Mouse (Mus musculus) lung, embryonic 14.5 days (tissue): Measurements from ENCODE around the gene Sctr. TPM values are rescaled to one million over a fixed set of nuclear protein-coding genes. Genes with fewer than 3 reads are reported as not detected.

Experiments
- ATAC-seq: fragments of 200-750 bp; cut with Nextera tagmentation; 2 replicates; pipeline ENCODE4 v1.8.0; 2017; ENCODE audit warnings: mild to moderate bottlenecking, moderate TSS enrichment, moderate library complexity; ENCODE audit not compliant: insufficient read depth
- DNase-seq: peaks from one replicate; pipeline ENCODE4 v3.0.0-alpha.2; 2015
- H3K27ac ChIP-seq: fragments of 300-500 bp; sonication (generic); 2 replicates; pipeline ENCODE4 v1.5.1; 2014; ENCODE audit warnings: low read depth, mild to moderate bottlenecking, moderate library complexity
- H3K27me3 ChIP-seq: fragments of 300-500 bp; sonication (generic); 2 replicates; pipeline ENCODE4 v1.6.1; 2014; ENCODE audit warnings: low read length, control low read depth; ENCODE audit not compliant: insufficient read depth
- H3K36me3 ChIP-seq: fragments of 300-500 bp; sonication (generic); 2 replicates; pipeline ENCODE4 v1.6.1; 2014; ENCODE audit warnings: control low read depth; ENCODE audit not compliant: insufficient read depth
- H3K4me1 ChIP-seq: fragments of 300-500 bp; sonication (generic); 2 replicates; pipeline ENCODE4 v1.6.1; 2014; ENCODE audit warnings: antibody characterized with exemption, control low read depth; ENCODE audit not compliant: insufficient read depth
- H3K4me2 ChIP-seq: fragments of 300-500 bp; sonication (generic); 2 replicates; pipeline ENCODE4 v1.6.1; 2014; ENCODE audit warnings: mild to moderate bottlenecking
- H3K4me3 ChIP-seq: fragments of 300-500 bp; sonication (generic); 2 replicates; pipeline ENCODE4 v1.5.1; 2014; ENCODE audit warnings: low read depth, low read length
- H3K9ac ChIP-seq: fragments of 300-500 bp; sonication (generic); 2 replicates; pipeline ENCODE4 v1.6.1; 2014
- H3K9me3 ChIP-seq: fragments of 300-500 bp; sonication (generic); 2 replicates; pipeline ENCODE4 v1.6.1; 2016; ENCODE audit warnings: low read depth, low read length, control low read depth
- CTCF ChIP-seq: IDR thresholded peaks from 2 replicates; pipeline ENCODE4 v1.5.1; 2016; ENCODE audit warnings: antibody characterized with exemption, low read depth
- WGBS: fragments of 180-500 bp; shearing (Covaris S2); extraction: QIAGEN DNeasy Blood & Tissue Kit; methylation state at CpG from one replicate; pipeline ENCODE4 v1.1.7; 2014; 5-methylcytosine and 5-hydroxymethylcytosine counted together
- polyA plus RNA-seq: library from polyadenylated mRNA; unstranded; fragments of >200 nt; fragmentation: Nextera tagmentation; extraction: Ambion mirVana; gene quantifications from 2 replicates; pipeline ENCODE4 v1.2.1, GENCODE M21; 2014

Gene Sctr
- polyA plus RNA-seq, 1 experiment from 2014 or later = 0.29 TPM

DNA sequence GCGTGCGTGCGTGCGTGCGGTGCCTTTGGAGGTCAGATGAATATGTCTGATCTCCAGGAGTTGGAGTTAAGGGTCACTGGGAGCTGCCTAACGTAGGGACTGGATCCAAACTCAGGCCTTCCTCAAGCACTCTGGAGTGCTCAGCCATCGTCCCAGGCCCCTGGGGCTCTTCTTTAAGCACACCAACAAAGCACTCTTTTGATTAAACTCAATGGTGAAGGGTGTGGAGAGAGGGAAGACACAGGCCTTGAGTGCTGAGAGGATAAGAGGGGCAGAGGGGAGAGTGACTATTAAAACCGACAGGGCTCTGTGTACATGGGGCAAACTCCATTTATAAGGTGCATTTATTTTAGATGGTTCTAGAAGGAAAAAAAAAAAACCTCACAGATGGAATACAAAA is 35.7 kb downstream of the Sctr start:
- no peak overlapping the region for H3K4me2 ChIP-seq
- TF ChIP-seq CTCF = no peak
- H3K4me3 ChIP-seq = no peak overlapping the region
- H3K27me3 ChIP-seq = no peaks in the 10 kb centered on the region
- no peak overlapping the region for H3K27ac ChIP-seq
- DNase-seq (no peak), ATAC-seq (no peak)
- H3K4me1 ChIP-seq = no peaks in the 10 kb centered on the region
- no peak overlapping the region for H3K9ac ChIP-seq
- H3K36me3 ChIP-seq = no peaks in the 10 kb centered on the region
- WGBS = 69% methylated on average over 8 of the region's 8 CpGs
- no peaks in the 10 kb centered on the region for H3K9me3 ChIP-seq

DNA sequence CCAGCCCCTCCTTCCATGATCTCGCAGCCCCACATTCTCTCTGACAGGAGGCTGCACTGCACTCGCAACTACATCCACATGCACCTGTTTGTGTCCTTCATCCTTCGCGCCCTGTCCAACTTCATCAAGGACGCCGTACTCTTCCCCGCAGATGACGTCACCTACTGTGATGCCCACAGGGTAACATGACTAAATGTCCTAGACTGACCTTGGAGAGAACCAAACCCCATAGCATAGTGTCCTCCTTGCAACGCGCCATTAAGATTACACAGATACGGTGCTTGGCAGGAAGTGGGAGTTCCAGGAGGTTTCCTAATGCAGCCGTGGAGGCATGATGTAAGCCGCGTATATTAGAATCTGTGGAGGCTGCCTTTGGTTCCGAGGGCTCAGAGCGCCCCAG is 37.9 kb downstream of the Sctr start:
- Histone ChIP-seq H3K4me1 (no peaks in the 10 kb centered on the region), H3K4me2 (no peak overlapping the region), H3K27ac (no peak overlapping the region), H3K9me3 (no peaks in the 10 kb centered on the region), H3K9ac (no peak overlapping the region), H3K27me3 (no peaks in the 10 kb centered on the region), H3K4me3 (no peak overlapping the region), H3K36me3 (no peaks in the 10 kb centered on the region)
- DNase-seq (no peak), ATAC-seq (no peak)
- no peak for TF ChIP-seq CTCF
- WGBS = 83% methylated on average over 16 of the region's 16 CpGs

DNA sequence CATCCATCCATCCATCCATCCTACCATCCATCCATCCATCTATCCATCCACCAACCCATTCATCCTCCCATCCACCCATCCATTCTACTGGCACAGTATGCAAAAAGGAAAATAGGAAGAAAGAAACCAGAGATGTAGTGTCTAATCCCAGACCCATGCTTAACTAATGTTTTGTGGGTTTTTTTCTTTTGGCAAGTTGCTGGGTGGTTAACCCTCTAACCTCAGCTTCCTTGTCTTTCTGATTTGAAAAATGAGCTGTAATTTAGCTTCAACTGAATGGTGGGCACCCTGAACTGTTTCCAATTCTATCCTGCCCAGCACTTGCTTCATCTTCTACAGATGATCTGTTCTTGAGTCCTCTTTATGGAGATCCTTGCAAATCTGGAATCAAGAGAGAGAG is 40.6 kb downstream of the Sctr start:
- TF ChIP-seq CTCF = no peak
- Histone ChIP-seq H3K4me2 (no peak overlapping the region), H3K4me1 (no peaks in the 10 kb centered on the region), H3K27ac (no peak overlapping the region), H3K27me3 (no peaks in the 10 kb centered on the region), H3K36me3 (no peaks in the 10 kb centered on the region), H3K9me3 (no peaks in the 10 kb centered on the region), H3K9ac (no peak overlapping the region), H3K4me3 (no peak overlapping the region)
- ATAC-seq (no peak), DNase-seq (no peak)

DNA sequence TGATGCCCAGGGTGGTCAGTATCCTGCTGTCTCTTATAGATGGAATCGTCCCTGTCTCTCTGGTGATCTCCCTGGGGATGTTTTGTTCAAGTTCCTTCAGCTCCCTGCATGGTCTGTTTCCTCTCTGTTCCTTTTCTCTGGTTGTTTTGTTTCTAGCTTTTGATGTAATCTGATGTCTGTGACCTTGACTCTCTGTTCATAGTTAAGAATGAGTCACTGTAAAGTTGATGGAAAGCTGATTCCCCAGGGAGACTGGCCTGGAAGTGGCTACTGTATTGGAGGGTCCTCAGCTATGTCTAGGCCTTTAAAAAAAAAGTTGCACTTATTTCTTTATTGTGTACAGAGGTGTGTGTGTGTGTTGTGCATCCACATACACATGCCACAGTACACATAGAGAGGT is 44.4 kb downstream of the Sctr start:
- no peaks in the 10 kb centered on the region for H3K9me3 ChIP-seq
- WGBS = 40% methylated on average over 1 of the region's 1 CpGs
- H3K36me3 ChIP-seq = no peaks in the 10 kb centered on the region
- no peak overlapping the region for H3K27ac ChIP-seq
- ATAC-seq (no peak), DNase-seq (no peak)
- TF ChIP-seq CTCF = no peak
- no peak overlapping the region for H3K4me3 ChIP-seq
- no peak overlapping the region for H3K9ac ChIP-seq
- H3K4me2 ChIP-seq = no peak overlapping the region
- no peaks in the 10 kb centered on the region for H3K4me1 ChIP-seq
- no peaks in the 10 kb centered on the region for H3K27me3 ChIP-seq

DNA sequence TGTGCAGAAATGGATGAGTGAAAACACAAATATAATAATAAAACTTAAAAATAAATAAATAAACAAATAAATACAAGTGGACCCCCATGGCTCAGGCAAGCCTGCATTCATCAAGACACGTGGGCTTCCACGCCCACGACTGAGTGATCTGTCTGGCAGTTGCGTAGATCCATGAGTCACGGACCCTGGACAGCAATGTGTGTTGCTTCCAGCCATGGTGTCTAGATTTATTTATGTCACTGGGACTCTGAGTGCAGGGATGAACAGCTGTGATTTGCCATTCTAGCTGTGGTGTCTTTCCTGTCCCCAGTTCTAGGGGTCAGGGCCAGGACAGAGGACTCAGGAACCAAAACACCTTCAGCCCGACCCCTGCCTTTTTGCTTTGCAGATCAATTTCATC is 48.3 kb downstream of the Sctr start:
- DNase-seq (no peak), ATAC-seq (no peak)
- H3K27ac ChIP-seq = peak overlapping the region; percentile 43; the same call in 1 of the 2 replicates
- no peak overlapping the region for H3K9ac ChIP-seq
- H3K9me3 ChIP-seq = no peaks in the 10 kb centered on the region
- no peak overlapping the region for H3K4me3 ChIP-seq
- no peaks in the 10 kb centered on the region for H3K27me3 ChIP-seq
- no peaks in the 10 kb centered on the region for H3K4me1 ChIP-seq
- H3K4me2 ChIP-seq = no peak overlapping the region
- H3K36me3 ChIP-seq = no peaks in the 10 kb centered on the region
- no peak for TF ChIP-seq CTCF
- WGBS = 64% methylated on average over 6 of the region's 6 CpGs

DNA sequence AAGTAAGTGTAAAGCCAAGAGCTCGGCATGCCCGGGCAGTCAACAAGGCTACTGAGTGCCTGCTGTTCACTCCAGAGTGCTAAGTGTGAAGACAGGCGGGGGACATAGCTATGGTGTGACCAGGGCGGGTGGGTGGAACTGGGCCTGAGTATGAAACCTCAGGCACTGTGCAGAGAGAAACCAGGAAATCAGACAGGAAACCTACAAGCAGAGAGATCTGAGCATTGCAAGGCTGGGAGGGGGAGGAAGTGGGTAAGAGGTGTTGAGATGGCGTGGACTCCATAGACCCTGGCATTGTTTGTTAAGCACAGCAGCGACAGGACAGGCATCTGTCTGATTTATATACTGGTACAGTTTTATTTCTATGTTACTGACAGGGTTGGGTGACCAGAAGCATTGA is 48.8 kb downstream of the Sctr start:
- WGBS = 56% methylated on average over 6 of the region's 6 CpGs
- Histone ChIP-seq H3K36me3 (no peaks in the 10 kb centered on the region), H3K27me3 (no peaks in the 10 kb centered on the region), H3K27ac (peak overlapping the region; percentile 43; the same call in 1 of the 2 replicates), H3K4me2 (no peak overlapping the region), H3K9me3 (no peaks in the 10 kb centered on the region), H3K4me3 (no peak overlapping the region), H3K9ac (no peak overlapping the region), H3K4me1 (no peaks in the 10 kb centered on the region)
- no peak for TF ChIP-seq CTCF
- DNase-seq = no peak
- ATAC-seq = peak; percentile 39; the same call in 1 of the 2 replicates

DNA sequence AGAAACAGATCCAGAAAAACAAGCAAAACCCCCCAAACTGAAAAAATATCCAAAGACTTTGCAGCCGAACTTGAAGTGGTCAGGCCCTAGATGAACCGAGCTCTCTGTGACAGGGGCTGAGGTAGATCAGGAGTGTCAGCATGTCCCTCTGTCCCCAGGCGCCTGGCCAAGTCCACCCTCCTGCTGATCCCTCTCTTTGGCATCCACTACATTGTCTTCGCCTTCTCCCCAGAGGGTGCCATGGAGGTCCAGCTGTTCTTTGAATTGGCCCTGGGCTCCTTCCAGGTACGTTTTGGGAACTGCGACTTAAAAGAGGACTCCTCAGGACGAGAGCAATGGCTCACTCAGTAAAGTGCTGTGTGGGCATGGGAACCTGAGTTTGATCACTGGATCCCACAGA is 49.5 kb downstream of the Sctr start:
- WGBS = 61% methylated on average over 7 of the region's 7 CpGs
- ATAC-seq = no peak

DNA sequence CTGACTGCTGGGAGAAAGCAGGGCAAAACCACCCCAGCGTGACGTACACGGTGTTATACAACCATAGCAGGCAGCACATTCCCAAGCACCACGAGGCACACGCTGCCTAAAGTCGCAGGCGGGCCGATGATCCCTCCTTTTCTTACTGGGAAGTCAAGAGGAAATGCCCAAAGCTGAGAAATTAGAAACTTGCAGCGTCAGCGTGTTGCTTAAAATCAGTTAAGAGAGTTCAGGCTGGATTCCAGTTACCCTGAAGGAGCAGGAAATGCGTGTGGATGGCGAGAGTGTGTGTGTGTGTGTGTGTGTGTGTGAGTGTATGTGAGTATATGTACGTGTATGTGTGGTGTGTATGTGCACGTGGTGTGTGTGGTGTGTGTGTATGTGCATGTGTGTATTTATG is 50.4 kb downstream of the Sctr start:
- Histone ChIP-seq H3K4me2 (no peak overlapping the region), H3K4me3 (no peak overlapping the region), H3K9me3 (no peaks in the 10 kb centered on the region), H3K27me3 (no peaks in the 10 kb centered on the region), H3K27ac (no peak overlapping the region), H3K9ac (no peak overlapping the region), H3K36me3 (no peaks in the 10 kb centered on the region), H3K4me1 (no peaks in the 10 kb centered on the region)
- peak; percentile 36; the same call in 1 of the 2 replicates for ATAC-seq
- 49% methylated on average over 14 of the region's 14 CpGs for WGBS
- DNase-seq = peak; percentile 76
- no peak for TF ChIP-seq CTCF

More for the DNA sequence above, 49.5 kb downstream of the Sctr start:
- no peak overlapping the region for H3K4me3 ChIP-seq
- H3K4me2 ChIP-seq = no peak overlapping the region
- H3K9me3 ChIP-seq = no peaks in the 10 kb centered on the region
- H3K27ac ChIP-seq = no peak overlapping the region
- no peak for DNase-seq
- H3K36me3 ChIP-seq = no peaks in the 10 kb centered on the region
- H3K9ac ChIP-seq = no peak overlapping the region
- no peaks in the 10 kb centered on the region for H3K27me3 ChIP-seq
- H3K4me1 ChIP-seq = no peaks in the 10 kb centered on the region
- no peak for TF ChIP-seq CTCF
